Mouse (Mus musculus) embryonic fibroblast, embryonic 13.5 days (primary cell): ENCODE data around the gene Ugt1a8.
A peak's percentile ranks its signal among the peaks of the same experiment; 100 is the strongest.
"Not testable (repeated sequence)": the region's sequence is repeated elsewhere in the genome, so short reads cannot be mapped to it uniquely, and the experiment has no call there.

Experiments
- CTCF ChIP-seq: IDR thresholded peaks from 2 replicates; pipeline ENCODE4 v1.5.1; 2011; ENCODE audit warnings: mild to moderate bottlenecking, control low read depth, low read length, moderate library complexity, borderline replicate concordance; ENCODE audit not compliant: insufficient read depth
- POLR2A ChIP-seq: IDR thresholded peaks from 2 replicates; pipeline ENCODE4 v1.6.1; 2011; ENCODE audit warnings: low read depth, mild to moderate bottlenecking, control low read depth, low read length, moderate library complexity

DNA sequence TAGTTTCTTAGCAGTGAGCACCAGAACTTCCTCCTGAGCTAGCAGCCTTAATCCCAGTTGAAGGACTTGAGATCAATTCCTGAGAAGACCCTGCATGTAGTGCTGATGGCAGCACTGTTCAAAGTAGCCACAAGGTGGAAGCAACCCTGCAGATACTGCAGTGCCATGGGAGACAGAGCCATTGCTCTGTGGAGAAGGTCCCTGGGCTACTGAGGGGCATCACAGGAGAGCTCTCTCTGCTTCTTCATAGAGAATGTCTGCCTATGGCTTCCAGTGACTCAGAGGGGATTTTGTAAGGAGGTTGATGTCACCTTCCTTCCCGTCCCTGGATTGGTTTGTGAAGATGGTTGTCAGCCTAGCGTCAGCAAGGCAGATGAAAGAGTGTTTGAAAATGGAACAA, 62.5 kb downstream of the Ugt1a8 start:
- TF ChIP-seq CTCF: 0 out of 2 replicates have a peak, but pooled peaks have one; percentile 4
- not testable (repeated sequence) for TF ChIP-seq POLR2A
